Mouse (Mus musculus) liver, embryonic 14.5 days (tissue): ENCODE measurements around the gene Hmgb2.

ENCODE experiments used
- CTCF ChIP-seq: IDR thresholded peaks from 2 replicates; pipeline ENCODE4 v1.5.1; 2016; ENCODE audit warnings: antibody characterized with exemption, low read depth, control low read depth
- EP300 ChIP-seq: IDR thresholded peaks from 2 replicates; pipeline ENCODE4 v1.6.1; 2016; ENCODE audit warnings: antibody characterized with exemption, low read depth

GRCm38 (mm10) chr8:57486491-57487440, 24.9 kb upstream of the Hmgb2 start:
- TF ChIP-seq CTCF (no peak), EP300 (no peak)
